Mouse (Mus musculus): ENCODE data around the gene Ubtd2.

The Ubtd2 gene

GRCm38 (mm10) chr11:32519354-32519753, 64.2 kb downstream of the Ubtd2 start:
- no peak for DNase-seq (ENCODE audit: low read depth)

- DNase-seq (ENCODE audit: low read depth), result no peak
Measured at GRCm38 (mm10) chr11:32521246-32521645, 66.1 kb downstream of the Ubtd2 start.

- no peak for DNase-seq (ENCODE audit: low read depth)
Measured at GRCm38 (mm10) chr11:32524122-32524920, 69.2 kb downstream of the Ubtd2 start.

GRCm38 (mm10) chr11:32527006-32527405, 71.8 kb downstream of the Ubtd2 start:
- no peak for DNase-seq (ENCODE audit: low read depth)

- no peak for DNase-seq (ENCODE audit: low read depth)
Measured at GRCm38 (mm10) chr11:32530151-32530550, 75.0 kb downstream of the Ubtd2 start.

- DNase-seq (ENCODE audit: low read depth), result no peak
Measured at GRCm38 (mm10) chr11:32531871-32532764, 76.9 kb downstream of the Ubtd2 start, which contains the start of gene Efcab9. Gene Efcab9 (minus strand): TSS chr11:32532081.

- no peak for DNase-seq (ENCODE audit: low read depth)
Measured at GRCm38 (mm10) chr11:32532765-32533481, 77.8 kb downstream of the Ubtd2 start, which contains the start of gene Stk10. Gene Stk10 (plus strand): TSS chr11:32533305.

GRCm38 (mm10) chr11:32533482-32534261, 78.5 kb downstream of the Ubtd2 start:
- DNase-seq (ENCODE audit: low read depth), result no peak

GRCm38 (mm10) chr11:32534453-32535075, 79.4 kb downstream of the Ubtd2 start:
- DNase-seq (ENCODE audit: low read depth), result no peak

GRCm38 (mm10) chr11:32535646-32536045, 80.5 kb downstream of the Ubtd2 start:
- no peak for DNase-seq (ENCODE audit: low read depth)

GRCm38 (mm10) chr11:32536954-32537353, 81.8 kb downstream of the Ubtd2 start:
- DNase-seq (ENCODE audit: low read depth), result no peak

GRCm38 (mm10) chr11:32538435-32538834, 83.3 kb downstream of the Ubtd2 start:
- DNase-seq (ENCODE audit: low read depth), result no peak

- no peak for DNase-seq (ENCODE audit: low read depth)
Measured at GRCm38 (mm10) chr11:32538846-32539245, 83.7 kb downstream of the Ubtd2 start.

GRCm38 (mm10) chr11:32539717-32540116, 84.5 kb downstream of the Ubtd2 start:
- DNase-seq (ENCODE audit: low read depth), result no peak

- no peak for DNase-seq (ENCODE audit: low read depth)
Measured at GRCm38 (mm10) chr11:32540463-32540862, 85.3 kb downstream of the Ubtd2 start.

- DNase-seq (ENCODE audit: low read depth), result no peak
Measured at GRCm38 (mm10) chr11:32542181-32542580, 87.0 kb downstream of the Ubtd2 start.

- no peak for DNase-seq (ENCODE audit: low read depth)
Measured at GRCm38 (mm10) chr11:32542687-32543411, 87.7 kb downstream of the Ubtd2 start.

- no peak for DNase-seq (ENCODE audit: low read depth)
Measured at GRCm38 (mm10) chr11:32544041-32544440, 88.9 kb downstream of the Ubtd2 start.

GRCm38 (mm10) chr11:32544497-32544896, 89.3 kb downstream of the Ubtd2 start:
- DNase-seq (ENCODE audit: low read depth), result no peak

GRCm38 (mm10) chr11:32545605-32546004, 90.4 kb downstream of the Ubtd2 start:
- no peak for DNase-seq (ENCODE audit: low read depth)
